Mouse (Mus musculus): Measurements from ENCODE around the gene Lrmda. TPM values are rescaled to one million over a fixed set of nuclear protein-coding genes. Genes with fewer than 3 reads are reported as not detected.
A peak's percentile ranks its signal among the peaks of the same experiment; 100 is the strongest.

Gene Lrmda
- total RNA-seq, 2 experiments from 2014 or later: 1.5 to 1.9 TPM

GRCm38 (mm10) chr14:22817346-22818201 lies 798.1 kb downstream of the Lrmda start:
- DNase-seq (ENCODE audit: low spot score in 2 of 2): peak; percentile 23 to 44

DNA sequence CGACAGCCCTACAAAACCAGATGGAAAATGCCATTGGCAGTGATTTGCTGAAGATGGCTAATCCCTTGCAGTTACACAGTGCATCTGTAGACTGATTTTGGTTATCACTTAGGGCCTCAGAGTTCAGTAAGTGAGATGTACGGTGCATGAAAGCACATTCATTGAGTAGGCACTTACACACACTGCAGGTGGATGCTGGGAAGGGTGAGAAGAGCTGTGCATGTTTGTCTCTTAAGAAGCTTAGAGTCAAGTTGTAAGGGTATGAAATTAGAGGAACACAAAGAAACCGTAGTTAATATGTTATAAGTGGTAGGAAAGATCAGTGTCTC lies 798.7 kb downstream of the Lrmda start:
- no peak for DNase-seq (ENCODE audit: low spot score in 2 of 2)

DNA sequence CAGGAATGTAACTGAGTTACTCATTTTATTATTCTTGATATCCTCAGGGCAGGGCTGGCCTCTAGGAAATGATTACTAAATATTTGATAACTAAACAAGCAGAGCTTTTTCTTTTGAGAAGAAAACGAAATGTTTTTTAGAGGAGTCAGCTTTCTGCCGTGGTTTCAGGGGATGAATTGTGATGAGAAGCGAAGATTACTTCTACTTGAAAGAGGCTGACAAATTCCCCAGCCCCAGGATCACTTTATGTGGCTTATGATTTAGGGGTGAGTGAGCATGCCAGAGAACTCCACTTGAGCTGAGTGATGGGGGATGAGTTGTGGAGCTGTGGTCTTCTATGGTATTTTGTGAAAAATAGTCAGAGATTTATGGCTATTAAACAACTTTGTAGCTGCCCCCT lies 803.4 kb downstream of the Lrmda start:
- no peak for DNase-seq (ENCODE audit: low spot score in 2 of 2)

DNA sequence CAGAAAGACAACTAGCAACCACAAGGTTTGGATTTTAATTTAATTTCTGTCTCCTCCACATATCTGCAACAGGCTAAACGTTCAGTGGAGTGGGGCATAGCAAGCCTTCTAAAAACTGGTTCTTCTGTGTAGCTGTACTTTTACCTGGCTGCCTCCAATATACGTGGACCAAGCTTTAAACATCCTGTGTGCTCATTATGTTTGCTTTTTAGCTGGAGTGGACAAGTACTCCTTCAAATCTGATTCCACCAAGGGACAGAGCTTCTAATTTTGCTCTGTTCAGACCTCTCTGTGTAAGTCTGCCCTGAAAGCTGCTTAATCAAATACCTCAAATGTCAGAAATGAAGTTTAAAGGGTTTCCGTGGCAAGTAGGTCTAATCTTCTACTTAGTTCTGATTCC lies 807.3 kb downstream of the Lrmda start:
- no peak for DNase-seq (ENCODE audit: low spot score in 2 of 2)

DNA sequence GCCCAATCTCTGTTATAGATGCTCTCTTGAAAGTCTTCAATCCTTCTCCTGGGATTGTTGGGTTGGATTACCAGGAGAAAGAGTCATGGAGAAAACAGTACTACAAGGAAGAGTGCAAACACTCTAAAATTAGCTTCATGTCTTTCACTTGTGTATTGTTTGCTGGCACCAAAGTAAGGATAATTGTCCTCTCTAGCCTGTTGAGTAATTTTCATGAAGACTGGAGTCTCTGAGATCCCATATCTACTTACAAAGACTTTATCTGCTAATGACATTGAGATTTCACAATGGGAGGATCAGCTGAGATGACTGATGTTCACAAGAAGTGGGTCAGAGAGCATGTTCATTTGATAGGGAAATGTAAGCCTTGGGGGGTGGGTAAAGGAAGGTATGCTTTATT lies 817.5 kb downstream of the Lrmda start:
- DNase-seq (ENCODE audit: low spot score in 2 of 2): no peak

DNA sequence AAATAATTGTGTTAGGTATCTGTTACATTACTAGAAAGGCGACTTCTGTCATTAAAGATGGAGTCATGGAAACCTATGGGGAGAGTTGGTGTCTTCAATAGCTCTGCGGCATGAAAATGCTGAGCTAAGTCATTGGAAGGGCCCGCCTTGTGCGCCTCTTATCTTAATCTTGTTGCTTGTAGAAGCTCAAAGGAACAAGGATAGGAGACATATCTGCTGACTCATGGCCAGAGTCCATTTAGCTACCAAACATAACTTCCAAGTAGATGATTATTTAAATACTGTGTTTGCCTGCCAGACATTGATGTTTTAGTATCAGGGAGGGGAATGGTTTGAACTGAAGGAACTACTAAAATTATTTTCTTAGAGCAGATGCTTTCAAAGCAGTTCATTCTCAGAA lies 821.6 kb downstream of the Lrmda start:
- no peak for DNase-seq (ENCODE audit: low spot score in 2 of 2)

DNA sequence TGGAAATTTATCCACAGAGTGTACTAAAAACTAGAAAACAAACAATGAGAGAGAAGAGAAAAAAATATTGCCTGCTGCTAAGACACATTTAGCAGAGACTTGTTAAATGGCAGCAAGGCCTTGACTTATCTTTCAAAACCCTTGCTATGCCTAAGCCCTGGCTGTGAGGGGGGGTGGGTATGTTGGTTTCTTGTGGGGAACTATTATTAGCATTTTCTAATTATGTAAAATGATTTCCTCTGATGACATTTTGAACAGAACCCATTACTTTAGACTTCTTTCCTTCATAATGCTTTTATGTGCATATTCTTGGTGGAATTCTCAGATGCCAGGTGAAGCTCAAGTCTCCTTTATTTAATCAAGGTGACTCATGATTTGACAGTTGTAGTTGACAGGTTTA lies 824.5 kb downstream of the Lrmda start:
- no peak for DNase-seq (ENCODE audit: low spot score in 2 of 2)

- DNase-seq (ENCODE audit: low spot score in 2 of 2): no peak
Measured at GRCm38 (mm10) chr14:22845401-22845800, 825.9 kb downstream of the Lrmda start.

DNA sequence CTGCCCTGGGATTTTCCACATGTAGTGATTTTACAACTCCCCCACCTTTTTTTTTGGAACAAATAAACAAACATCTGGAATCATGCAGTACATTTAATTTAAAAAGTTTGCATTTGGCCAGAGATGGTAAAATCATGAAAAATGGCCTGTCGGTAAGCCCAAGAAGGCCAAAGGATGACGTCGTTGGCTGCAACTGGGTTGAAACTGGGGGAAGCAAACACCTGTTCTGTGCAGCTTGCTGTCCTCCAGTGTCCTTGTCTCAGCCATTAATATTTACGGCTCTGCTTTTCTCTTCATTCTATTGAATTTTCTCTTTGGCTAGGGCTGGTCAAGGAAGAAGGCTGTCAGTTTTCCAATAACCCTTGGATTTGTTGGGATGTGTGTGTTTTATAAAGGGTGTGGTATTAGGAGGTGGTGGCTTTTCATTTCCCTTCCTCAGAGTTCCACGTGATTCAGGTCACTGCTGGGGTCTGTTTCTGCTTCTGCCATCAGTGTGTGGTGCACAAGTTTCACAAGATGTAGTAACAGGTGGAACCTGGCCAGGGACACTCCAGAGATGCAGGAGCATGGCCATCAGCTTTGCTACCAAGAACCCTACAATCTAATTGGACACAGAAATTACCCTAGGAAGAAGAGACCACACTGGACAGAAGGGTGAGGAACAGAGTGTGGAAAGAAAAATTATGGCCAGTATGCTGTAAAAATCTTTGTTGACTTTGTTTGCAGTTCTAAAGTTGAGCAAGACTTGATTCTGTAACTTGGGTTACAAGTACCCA lies 827.7 kb downstream of the Lrmda start:
- DNase-seq (ENCODE audit: low spot score in 2 of 2): peak in 1 of 2 experiments; percentile 42

DNA sequence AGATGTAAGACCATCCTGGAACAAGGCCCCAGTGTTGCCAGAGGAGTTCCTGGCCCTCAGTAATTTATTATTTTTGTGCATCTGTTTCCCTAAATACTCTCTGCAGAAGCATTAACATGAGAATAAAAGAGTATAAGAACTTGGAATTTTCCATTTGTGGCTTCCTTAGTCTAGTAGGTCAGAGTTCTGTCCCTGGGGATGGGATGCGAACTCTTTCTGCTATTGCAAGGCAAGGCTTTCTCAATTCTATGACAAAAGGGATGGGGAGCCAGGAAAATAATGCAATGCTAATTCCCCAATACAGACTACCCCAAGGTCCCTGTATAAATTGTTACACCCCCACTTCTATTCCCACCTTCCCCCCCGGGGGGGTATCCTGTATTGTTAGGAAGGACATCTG lies 829.6 kb downstream of the Lrmda start:
- DNase-seq (ENCODE audit: low spot score in 2 of 2): peak in 1 of 2 experiments; percentile 19

DNA sequence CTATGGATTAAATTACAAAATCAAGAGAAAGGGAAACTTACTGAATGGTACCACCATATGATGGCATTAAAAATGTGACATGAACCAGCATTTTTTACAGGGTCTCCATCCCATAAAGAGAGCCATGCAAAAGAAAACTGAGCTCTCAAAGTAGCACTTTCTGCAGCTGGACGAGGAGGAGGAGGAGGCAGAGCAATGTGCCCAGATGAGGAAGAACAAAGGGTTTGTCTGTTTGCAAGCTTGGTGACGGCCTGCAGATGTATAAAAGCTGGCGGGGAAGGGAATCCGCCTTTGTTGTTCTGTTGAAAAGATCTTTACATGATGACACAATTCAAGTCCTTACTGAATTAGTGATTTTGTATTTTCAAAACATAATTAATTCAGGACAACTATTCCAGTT lies 841.1 kb downstream of the Lrmda start:
- no peak for DNase-seq (ENCODE audit: low spot score in 2 of 2)

DNA sequence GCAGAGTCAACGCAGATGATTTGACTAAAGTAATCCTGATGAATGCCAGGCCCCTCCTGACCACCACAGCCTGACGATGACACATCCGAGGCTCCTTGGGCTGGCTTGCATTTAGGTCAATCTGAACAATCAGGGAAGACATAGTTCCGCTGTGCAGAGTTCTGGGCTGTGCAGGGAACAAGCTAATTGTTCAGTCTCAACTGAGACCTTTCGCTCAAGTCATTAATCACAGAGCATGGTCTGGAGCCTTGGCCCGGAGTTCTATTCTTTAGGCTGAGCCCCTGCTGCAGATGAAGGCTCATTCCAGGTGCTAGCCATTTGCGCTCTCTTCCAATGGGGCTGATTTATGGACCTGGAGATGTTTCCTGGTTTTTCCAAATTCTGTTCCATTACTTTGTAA lies 844.6 kb downstream of the Lrmda start:
- no peak for DNase-seq (ENCODE audit: low spot score in 2 of 2)

- DNase-seq (ENCODE audit: low spot score in 2 of 2): no peak
Measured at GRCm38 (mm10) chr14:22874584-22874983, 855.1 kb downstream of the Lrmda start.

DNA sequence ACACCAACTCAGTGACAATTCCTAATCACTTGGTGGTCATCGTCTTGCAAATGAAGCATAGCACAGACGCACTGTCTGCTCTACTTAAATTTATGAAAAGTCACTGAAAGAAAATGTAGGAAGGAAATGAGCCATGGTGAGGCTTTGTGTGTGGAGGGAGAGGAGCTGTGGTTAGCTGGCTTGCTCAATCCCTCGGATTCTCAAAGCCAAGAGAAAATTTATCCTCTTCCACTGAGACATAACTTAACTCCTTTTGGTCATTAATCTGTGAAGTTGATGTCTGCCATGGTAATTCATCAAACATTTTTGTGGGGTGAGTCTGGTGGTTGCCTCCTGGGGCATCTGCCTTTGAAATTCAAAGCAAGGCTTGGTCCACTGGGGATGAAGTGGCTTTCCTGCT lies 867.7 kb downstream of the Lrmda start:
- no peak for DNase-seq (ENCODE audit: low spot score in 2 of 2)

DNA sequence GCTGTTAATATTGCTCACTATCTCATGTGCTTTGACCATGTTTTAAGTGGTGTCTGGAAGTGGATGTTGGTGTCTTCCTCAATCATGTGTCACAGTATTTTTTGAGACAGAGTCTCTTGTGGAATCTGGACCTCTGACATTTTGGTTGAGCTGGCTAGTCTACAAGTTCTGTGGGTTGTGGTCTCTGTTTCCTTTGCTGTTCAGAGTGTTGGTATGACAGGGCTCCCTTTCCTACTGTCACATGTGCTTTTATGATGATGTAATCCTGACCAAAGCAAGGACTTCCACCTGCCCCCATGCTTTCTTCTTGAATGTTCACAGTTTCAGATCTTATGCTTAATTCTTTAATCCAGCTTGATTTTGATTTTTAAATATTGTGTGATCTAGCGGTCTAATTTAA lies 879.8 kb downstream of the Lrmda start:
- DNase-seq (ENCODE audit: low spot score in 2 of 2): no peak

DNA sequence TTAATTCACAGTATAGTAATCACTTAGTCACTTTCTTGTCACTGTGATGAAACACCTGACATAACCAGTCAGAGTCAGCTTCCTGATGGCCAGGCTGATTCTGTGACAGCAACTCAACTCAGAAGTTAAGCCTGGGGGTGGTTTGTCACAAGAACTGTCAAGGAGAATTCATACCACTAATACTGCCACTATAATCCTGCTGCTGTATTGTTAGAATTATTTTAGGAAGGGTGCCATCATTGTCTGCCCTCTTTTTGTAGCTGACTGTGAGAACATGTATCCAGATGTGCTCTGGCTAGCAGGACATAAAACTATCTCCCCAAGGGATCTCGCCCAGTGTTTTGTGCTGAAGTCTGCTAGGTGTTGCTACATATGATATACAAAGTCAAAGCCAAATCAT lies 882.6 kb downstream of the Lrmda start:
- no peak for DNase-seq (ENCODE audit: low spot score in 2 of 2)

GRCm38 (mm10) chr14:22902914-22903313 lies 883.4 kb downstream of the Lrmda start:
- no peak for DNase-seq (ENCODE audit: low spot score in 2 of 2)

- no peak for DNase-seq (ENCODE audit: low spot score in 2 of 2)
Measured at GRCm38 (mm10) chr14:22905741-22906667, 886.5 kb downstream of the Lrmda start.

- DNase-seq (ENCODE audit: low spot score in 2 of 2): no peak
Measured at GRCm38 (mm10) chr14:22906716-22907115, 887.2 kb downstream of the Lrmda start.

DNA sequence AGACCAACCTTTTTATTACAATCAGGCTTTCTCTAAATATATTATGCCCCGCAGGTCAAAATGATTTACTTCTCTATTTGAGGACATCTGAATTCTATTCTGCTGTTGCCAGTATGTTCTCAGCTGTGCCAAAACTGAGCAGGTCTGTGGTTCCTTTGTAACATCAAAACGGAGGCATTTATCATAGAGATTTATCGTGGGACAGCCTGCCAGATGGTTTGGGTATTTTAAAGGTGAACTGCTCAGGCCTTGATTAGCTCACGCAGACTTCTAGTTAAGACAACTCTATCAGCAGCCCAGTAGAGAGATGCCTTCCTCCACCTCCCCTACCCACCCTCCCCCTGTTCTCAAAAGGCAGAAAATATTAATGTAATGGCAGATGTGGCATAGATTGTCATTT lies 887.7 kb downstream of the Lrmda start:
- DNase-seq (ENCODE audit: low spot score in 2 of 2): no peak

GRCm38 (mm10) chr14:22908006-22908405 lies 888.5 kb downstream of the Lrmda start:
- DNase-seq (ENCODE audit: low spot score in 2 of 2): no peak

DNA sequence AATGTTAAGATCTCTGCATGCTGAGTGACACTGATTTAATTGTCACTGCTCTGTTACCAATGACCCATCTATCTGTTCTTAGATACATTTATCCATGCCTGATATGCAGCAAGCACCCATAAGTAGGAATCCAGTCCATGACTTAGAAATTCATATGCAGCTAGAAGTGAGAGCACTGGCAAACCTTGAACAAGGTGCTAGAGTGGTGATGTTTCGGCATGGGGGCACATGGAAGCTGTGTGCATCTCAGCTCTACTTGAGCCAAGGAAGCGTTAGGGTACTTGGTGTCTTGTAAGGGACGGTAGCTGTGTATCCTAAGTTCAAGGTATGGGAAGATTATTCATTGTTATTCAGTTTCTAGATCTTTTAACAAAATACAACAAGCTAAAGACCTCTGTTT lies 896.0 kb downstream of the Lrmda start:
- no peak for DNase-seq (ENCODE audit: low spot score in 2 of 2)

Data from gastrocnemius, postnatal 4 days (tissue).